Mouse (Mus musculus) ES-E14 (cell line): ENCODE results near the gene Aebp1.

Source experiments
- HCFC1 ChIP-seq: IDR thresholded peaks from 2 replicates; pipeline ENCODE4 v1.6.1; 2012; ENCODE audit warnings: low read length, inconsistent platforms, borderline replicate concordance; ENCODE audit not compliant: insufficient read depth
- ZC3H11A ChIP-seq: IDR thresholded peaks from 2 replicates; pipeline ENCODE4 v1.6.1; 2012; ENCODE audit warnings: low read depth, mild to moderate bottlenecking, inconsistent platforms, low read length, borderline replicate concordance

GRCm38 (mm10) chr11:5862394-5863105 lies 803 bp downstream of the Aebp1 start:
- TF ChIP-seq HCFC1 (no peak), ZC3H11A (no peak)
